Mouse (Mus musculus) kidney, postnatal 14 days (tissue): ENCODE measurements around the gene Mup15.
"Not testable (repeated sequence)": the region's sequence is repeated elsewhere in the genome, so short reads cannot be mapped to it uniquely, and the experiment has no call there.

ENCODE experiments used
- DNase-seq: peaks from one replicate; pipeline ENCODE4 v3.0.0; 2022; ENCODE audit warnings: mixed read lengths

The Mup15 gene

GRCm38 (mm10) chr4:61439643-61440042, at the start of gene Mup15:
Gene Mup15, minus strand, starts transcription at chr4:61439743.
- DNase-seq: not testable (repeated sequence)
